Mouse (Mus musculus) hindbrain, embryonic 10.5 days (tissue): ENCODE data around the gene 4930415O20Rik. TPM values are rescaled to one million over a fixed set of nuclear protein-coding genes. Genes with fewer than 3 reads are reported as not detected.
"Not testable (repeated sequence)": the region's sequence is repeated elsewhere in the genome, so short reads cannot be mapped to it uniquely, and the experiment has no call there.

Experiments used
- DNase-seq: peaks from one replicate; pipeline ENCODE4 v3.0.0-alpha.2; 2017; ENCODE audit warnings: low spot score
- H3K27ac ChIP-seq: fragments of 300-500 bp; sonication (generic); 2 replicates; pipeline ENCODE4 v1.5.1; 2016; ENCODE audit warnings: mild to moderate bottlenecking, moderate library complexity
- H3K27me3 ChIP-seq: fragments of 300-500 bp; sonication (generic); 2 replicates; pipeline ENCODE4 v1.6.1; 2016; ENCODE audit warnings: mild to moderate bottlenecking; ENCODE audit not compliant: poor library complexity, insufficient read depth, severe bottlenecking
- H3K36me3 ChIP-seq: fragments of 300-500 bp; sonication (generic); 2 replicates; pipeline ENCODE4 v1.6.1; 2016; ENCODE audit warnings: mild to moderate bottlenecking, moderate library complexity
- H3K4me1 ChIP-seq: fragments of 300-500 bp; sonication (generic); replicated peaks from 2 replicates; pipeline ENCODE4 v1.6.1; 2016; ENCODE audit warnings: mild to moderate bottlenecking
- H3K4me3 ChIP-seq: fragments of 300-500 bp; sonication (generic); 2 replicates; pipeline ENCODE4 v1.5.1; 2016; ENCODE audit warnings: mild to moderate bottlenecking, moderate library complexity
- H3K9me3 ChIP-seq: fragments of 300-500 bp; sonication (generic); 2 replicates; pipeline ENCODE4 v1.6.1; 2016; ENCODE audit warnings: mild to moderate bottlenecking, moderate library complexity
- WGBS: fragments of 180-500 bp; shearing (Covaris S2); methylation state at CpG from one replicate; pipeline ENCODE4 v1.1.7; 2016; 5-methylcytosine and 5-hydroxymethylcytosine counted together
- polyA plus RNA-seq: library from polyadenylated mRNA; unstranded; fragments of >200 nt; fragmentation: Nextera tagmentation; extraction: Ambion mirVana; gene quantifications from 2 replicates; pipeline ENCODE4 v1.2.1, GENCODE M21; 2016

The 4930415O20Rik gene
- polyA plus RNA-seq, 1 experiment from 2014 or later, result not detected

GRCm38 (mm10) chr15:98579795-98580464 lies 9.1 kb downstream of the 4930415O20Rik start:
- H3K36me3 ChIP-seq, result no peaks in the 10 kb centered on the region
- no peak overlapping the region for H3K27ac ChIP-seq
- peak; percentile 84 for DNase-seq
- H3K27me3 ChIP-seq, result no peaks in the 10 kb centered on the region
- no peaks in the 10 kb centered on the region for H3K9me3 ChIP-seq
- 39% methylated on average over 5 of the region's 5 CpGs for WGBS
- H3K4me1 ChIP-seq, result peaks cover 5% of the 10 kb centered on the region; the same call in 1 of the 2 replicates
- no peak overlapping the region for H3K4me3 ChIP-seq

- 89% methylated on average over 8 of the region's 8 CpGs for WGBS
- peaks cover 15% of the 10 kb centered on the region; the same call in 1 of the 2 replicates for H3K4me1 ChIP-seq
- H3K4me3 ChIP-seq, result no peak overlapping the region
- no peaks in the 10 kb centered on the region for H3K27me3 ChIP-seq
- H3K27ac ChIP-seq, result no peak overlapping the region
- DNase-seq, result no peak
- no peaks in the 10 kb centered on the region for H3K36me3 ChIP-seq
- no peaks in the 10 kb centered on the region for H3K9me3 ChIP-seq
Observed at GRCm38 (mm10) chr15:98582410-98582809, 11.6 kb downstream of the 4930415O20Rik start.

GRCm38 (mm10) chr15:98582996-98583395 lies 12.2 kb downstream of the 4930415O20Rik start:
- no peak for DNase-seq
- H3K36me3 ChIP-seq, result no peaks in the 10 kb centered on the region
- H3K4me1 ChIP-seq, result peaks cover 15% of the 10 kb centered on the region; the same call in 1 of the 2 replicates
- H3K9me3 ChIP-seq, result no peaks in the 10 kb centered on the region
- H3K4me3 ChIP-seq, result no peak overlapping the region
- H3K27me3 ChIP-seq, result no peaks in the 10 kb centered on the region
- no peak overlapping the region for H3K27ac ChIP-seq
- WGBS, result 77% methylated on average over 8 of the region's 8 CpGs

GRCm38 (mm10) chr15:98585421-98585820 lies 14.6 kb downstream of the 4930415O20Rik start:
- DNase-seq, result no peak
- H3K4me1 ChIP-seq, result peaks cover 19% of the 10 kb centered on the region; the same call in 1 of the 2 replicates
- H3K36me3 ChIP-seq, result peaks cover 22% of the 10 kb centered on the region
- no peaks in the 10 kb centered on the region for H3K27me3 ChIP-seq
- no peak overlapping the region for H3K27ac ChIP-seq
- 43% methylated on average over 7 of the region's 7 CpGs for WGBS
- no peaks in the 10 kb centered on the region for H3K9me3 ChIP-seq
- no peak overlapping the region for H3K4me3 ChIP-seq

GRCm38 (mm10) chr15:98586141-98586540 lies 15.3 kb downstream of the 4930415O20Rik start:
- H3K4me3 ChIP-seq, DNase-seq, H3K27me3 ChIP-seq, H3K9me3 ChIP-seq, H3K27ac ChIP-seq: not testable (repeated sequence)
- 81% methylated on average over 9 of the region's 9 CpGs for WGBS
- H3K36me3 ChIP-seq, result peaks cover 29% of the 10 kb centered on the region
- peaks cover 19% of the 10 kb centered on the region; the same call in 1 of the 2 replicates for H3K4me1 ChIP-seq

GRCm38 (mm10) chr15:98587751-98588150 lies 16.9 kb downstream of the 4930415O20Rik start:
- H3K27ac ChIP-seq, result no peak overlapping the region
- H3K27me3 ChIP-seq, result no peaks in the 10 kb centered on the region
- peaks cover 45% of the 10 kb centered on the region for H3K36me3 ChIP-seq
- DNase-seq, result no peak
- no peak overlapping the region for H3K4me3 ChIP-seq
- peaks cover 19% of the 10 kb centered on the region; the same call in 1 of the 2 replicates for H3K4me1 ChIP-seq
- no peaks in the 10 kb centered on the region for H3K9me3 ChIP-seq
- WGBS, result 91% methylated on average over 11 of the region's 11 CpGs

GRCm38 (mm10) chr15:98589640-98590336 lies 19.0 kb downstream of the 4930415O20Rik start:
- Histone ChIP-seq H3K27me3 (no peaks in the 10 kb centered on the region), H3K4me3 (no peak overlapping the region), H3K36me3 (peaks cover 65% of the 10 kb centered on the region), H3K9me3 (no peaks in the 10 kb centered on the region), H3K27ac (no peak overlapping the region), H3K4me1 (peaks cover 15% of the 10 kb centered on the region; the same call in 1 of the 2 replicates)
- WGBS, result 71% methylated on average over 7 of the region's 7 CpGs
- DNase-seq, result no peak

GRCm38 (mm10) chr15:98591396-98591795 lies 20.6 kb downstream of the 4930415O20Rik start:
- Histone ChIP-seq H3K9me3 (no peaks in the 10 kb centered on the region), H3K36me3 (peaks cover 81% of the 10 kb centered on the region), H3K4me1 (0 out of 2 replicates have a peak, but pooled peaks cover 3% of the 10 kb centered on the region), H3K27ac (no peak overlapping the region), H3K27me3 (no peaks in the 10 kb centered on the region), H3K4me3 (no peak overlapping the region)
- no peak for DNase-seq
- WGBS, result 64% methylated on average over 4 of the region's 4 CpGs

- H3K27me3 ChIP-seq, result no peaks in the 10 kb centered on the region
- H3K4me1 ChIP-seq, result 0 out of 2 replicates have a peak, but pooled peaks cover 3% of the 10 kb centered on the region
- WGBS, result 79% methylated on average over 19 of the region's 19 CpGs
- H3K27ac ChIP-seq, result no peak overlapping the region
- H3K9me3 ChIP-seq, result no peaks in the 10 kb centered on the region
- no peak overlapping the region for H3K4me3 ChIP-seq
- peaks cover 99% of the 10 kb centered on the region for H3K36me3 ChIP-seq
- no peak for DNase-seq
Observed at GRCm38 (mm10) chr15:98594193-98594592, 23.4 kb downstream of the 4930415O20Rik start.

GRCm38 (mm10) chr15:98595049-98595448 lies 24.2 kb downstream of the 4930415O20Rik start:
- Histone ChIP-seq H3K4me1 (0 out of 2 replicates have a peak, but pooled peaks cover 2% of the 10 kb centered on the region), H3K27ac (no peak overlapping the region), H3K9me3 (no peaks in the 10 kb centered on the region), H3K4me3 (no peak overlapping the region), H3K27me3 (no peaks in the 10 kb centered on the region), H3K36me3 (peaks cover 100% of the 10 kb centered on the region)
- WGBS, result 91% methylated on average over 5 of the region's 5 CpGs
- DNase-seq, result no peak

GRCm38 (mm10) chr15:98596609-98597008 lies 25.8 kb downstream of the 4930415O20Rik start:
- Histone ChIP-seq H3K4me1 (0 out of 2 replicates have a peak, but pooled peaks cover 2% of the 10 kb centered on the region), H3K27ac (no peak overlapping the region), H3K27me3 (no peaks in the 10 kb centered on the region), H3K36me3 (peaks cover 100% of the 10 kb centered on the region), H3K4me3 (no peak overlapping the region), H3K9me3 (no peaks in the 10 kb centered on the region)
- DNase-seq, result no peak
- 92% methylated on average over 14 of the region's 14 CpGs for WGBS

- no peaks in the 10 kb centered on the region for H3K9me3 ChIP-seq
- peaks cover 25% of the 10 kb centered on the region for H3K4me1 ChIP-seq
- no peak overlapping the region for H3K4me3 ChIP-seq
- H3K36me3 ChIP-seq, result peaks cover 100% of the 10 kb centered on the region
- H3K27me3 ChIP-seq, result no peaks in the 10 kb centered on the region
- H3K27ac ChIP-seq, result no peak overlapping the region
- 81% methylated on average over 12 of the region's 12 CpGs for WGBS
- DNase-seq, result no peak
Observed at GRCm38 (mm10) chr15:98600036-98600709, 29.4 kb downstream of the 4930415O20Rik start.
